Mouse (Mus musculus): ENCODE data around the gene Bach1. TPM values are rescaled to one million over a fixed set of nuclear protein-coding genes. Genes with fewer than 3 reads are reported as not detected.

Bach1 gene
- total RNA-seq, 2 experiments from 2014 or later: 29.4 to 30.9 TPM

DNA sequence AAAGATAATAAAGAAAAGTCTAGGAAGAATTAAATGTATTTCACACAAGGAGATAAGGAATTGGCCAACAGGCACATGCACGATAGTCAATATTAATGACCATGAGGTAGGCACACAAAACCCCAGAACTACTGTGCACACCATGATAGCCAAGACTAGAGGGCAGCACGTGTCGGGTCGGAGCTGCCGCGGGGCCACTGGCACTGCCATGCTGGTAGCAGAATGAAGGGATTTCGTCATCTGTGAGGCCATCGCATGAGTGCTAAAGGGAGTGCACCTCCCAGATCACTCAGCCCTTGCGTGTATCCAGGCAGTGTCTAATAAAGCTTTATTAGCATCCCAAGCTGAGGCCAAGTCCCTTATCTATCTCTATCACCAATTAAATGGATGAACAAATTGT, 11.2 kb downstream of the Bach1 start:
- no peak for DNase-seq (ENCODE audit: low spot score in 2 of 2)

DNA sequence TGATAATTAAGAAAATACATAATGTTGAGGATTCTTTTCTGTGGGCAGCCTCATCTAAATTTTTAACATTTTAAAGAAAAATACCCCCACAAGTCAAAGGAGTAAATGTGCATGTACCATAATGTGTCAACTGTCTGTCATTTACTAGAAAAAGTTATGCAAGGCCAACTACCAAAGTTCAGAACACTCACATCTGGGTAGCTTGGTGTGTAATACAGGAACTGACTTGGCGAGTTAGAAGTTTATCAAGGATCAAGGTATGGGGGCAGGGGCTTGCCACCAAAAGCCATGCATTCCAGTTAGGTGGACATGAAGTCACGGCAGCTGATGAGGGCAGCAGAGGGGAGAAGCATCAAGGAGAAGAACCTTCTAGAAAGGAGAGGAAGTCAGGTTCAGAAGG, 13.2 kb downstream of the Bach1 start:
- DNase-seq (ENCODE audit: low spot score in 2 of 2): no peak

DNA sequence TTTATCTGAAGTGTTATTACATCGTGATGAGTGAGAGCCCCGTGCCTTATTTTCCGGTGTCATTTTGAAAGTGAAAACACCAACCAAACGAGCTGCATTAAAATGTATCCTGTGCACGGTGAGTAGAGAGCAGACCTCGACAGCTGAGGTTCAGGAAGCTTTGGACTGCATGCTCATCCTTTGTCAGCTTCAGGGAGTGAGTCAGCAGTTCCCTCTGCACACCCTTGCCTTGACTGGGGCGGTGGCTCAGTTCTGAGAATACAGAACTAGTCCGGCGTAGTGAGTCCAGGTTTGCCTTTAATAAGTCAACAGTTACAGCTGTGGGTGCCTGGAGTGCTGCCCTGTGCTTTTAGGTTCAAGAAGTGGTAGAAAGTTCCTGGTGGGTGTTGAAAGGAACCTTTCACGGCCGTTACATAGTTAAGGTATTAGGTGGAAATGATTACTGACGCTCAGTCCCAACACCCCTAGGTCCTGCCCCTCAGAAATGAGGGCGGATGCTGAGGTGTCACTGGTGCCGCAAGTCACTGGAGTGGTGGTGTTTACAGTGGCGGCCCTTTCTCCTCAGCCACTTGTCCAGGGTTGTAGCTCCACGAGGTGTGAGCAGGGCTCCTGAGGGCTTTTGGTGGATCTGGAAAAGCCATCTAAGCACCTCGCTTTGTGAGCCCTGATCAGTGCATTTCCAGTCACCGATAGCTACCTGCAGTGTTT, 14.4 kb downstream of the Bach1 start:
- no peak for DNase-seq (ENCODE audit: low spot score in 2 of 2)

DNA sequence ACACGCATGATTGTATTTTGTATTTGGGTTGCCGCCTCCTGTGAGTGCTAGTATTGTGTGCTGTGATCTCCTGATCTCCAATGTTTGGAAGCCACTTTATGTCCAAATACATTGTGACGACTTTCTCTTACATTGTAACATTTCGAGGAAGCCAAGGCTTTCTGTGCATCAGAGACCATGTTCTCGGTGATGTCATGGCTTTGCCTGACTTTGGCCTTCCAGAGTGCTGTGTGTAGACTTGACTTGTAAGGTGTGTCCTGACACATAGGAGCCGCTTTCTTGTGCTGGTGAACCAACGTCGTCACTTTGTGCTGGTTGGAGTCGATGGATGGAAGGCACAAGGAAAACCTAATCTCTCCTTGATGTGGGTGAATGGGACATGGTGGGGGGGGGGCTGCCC, 15.8 kb downstream of the Bach1 start:
- no peak for DNase-seq (ENCODE audit: low spot score in 2 of 2)

DNA sequence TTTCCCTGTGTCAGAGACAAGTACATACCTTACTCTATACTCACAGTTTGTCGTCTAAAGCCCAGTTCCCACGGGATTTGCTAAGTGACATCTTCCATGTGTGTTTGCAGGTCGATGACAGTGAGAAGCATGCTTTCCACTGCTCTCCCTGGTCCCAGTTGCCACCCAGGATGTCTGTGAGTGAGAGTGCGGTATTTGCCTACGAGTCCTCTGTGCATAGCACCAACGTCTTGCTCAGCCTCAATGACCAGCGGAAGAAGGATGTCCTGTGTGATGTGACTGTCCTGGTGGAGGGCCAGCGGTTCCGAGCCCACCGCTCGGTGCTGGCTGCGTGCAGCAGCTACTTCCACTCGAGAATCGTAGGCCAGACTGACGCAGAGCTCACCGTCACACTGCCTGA, 16.5 kb downstream of the Bach1 start:
- no peak for DNase-seq (ENCODE audit: low spot score in 2 of 2)

DNA sequence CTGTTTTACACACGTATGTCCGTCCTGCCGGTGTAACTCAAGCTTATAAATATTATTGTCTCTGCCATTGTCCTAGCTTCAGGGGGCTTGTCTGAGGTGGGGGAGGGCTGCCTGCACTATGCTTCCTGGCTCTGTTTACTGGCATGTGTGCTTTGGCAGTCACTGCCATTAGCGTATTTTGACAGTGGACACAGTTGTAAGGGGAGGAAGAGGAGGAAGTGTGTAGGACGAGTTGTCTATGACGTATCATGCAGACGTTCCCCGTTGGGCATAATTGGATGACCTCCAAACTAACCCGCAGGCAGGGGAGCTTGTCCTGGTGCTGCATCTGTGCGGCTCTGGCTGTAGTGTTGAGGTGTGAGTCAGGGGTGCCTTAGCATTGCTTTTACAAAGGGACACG, 17.5 kb downstream of the Bach1 start:
- DNase-seq (ENCODE audit: low spot score in 2 of 2): no peak

DNA sequence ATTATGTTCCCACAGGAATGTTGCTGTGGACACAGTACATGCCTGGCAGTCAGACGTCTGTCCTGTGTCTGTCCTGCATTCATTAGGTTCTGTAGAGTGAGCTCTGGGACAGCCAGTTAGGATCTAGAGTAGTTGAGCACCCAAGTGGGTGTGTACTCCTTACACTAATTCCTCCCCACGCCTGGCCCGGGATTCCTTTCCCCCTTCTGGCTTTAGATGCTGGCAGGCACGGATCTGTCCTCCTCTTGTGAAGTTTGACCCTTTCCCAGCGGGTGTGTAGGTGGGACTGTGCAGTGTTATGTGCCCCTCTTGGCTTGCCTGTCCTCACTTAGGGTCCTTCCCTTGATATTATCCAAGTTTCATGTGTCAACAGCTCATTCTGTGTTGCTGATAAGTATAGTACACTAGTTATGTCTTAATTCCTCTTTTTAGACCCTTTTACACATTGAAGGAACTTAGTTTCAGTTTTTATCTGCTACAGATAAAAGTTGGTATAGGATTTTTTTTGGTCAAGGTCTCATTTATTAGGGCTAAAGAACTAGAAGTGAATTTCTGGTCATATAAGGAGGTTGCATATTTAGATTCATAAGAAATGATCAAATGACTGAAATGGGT, 18.4 kb downstream of the Bach1 start:
- DNase-seq (ENCODE audit: low spot score in 2 of 2): no peak

DNA sequence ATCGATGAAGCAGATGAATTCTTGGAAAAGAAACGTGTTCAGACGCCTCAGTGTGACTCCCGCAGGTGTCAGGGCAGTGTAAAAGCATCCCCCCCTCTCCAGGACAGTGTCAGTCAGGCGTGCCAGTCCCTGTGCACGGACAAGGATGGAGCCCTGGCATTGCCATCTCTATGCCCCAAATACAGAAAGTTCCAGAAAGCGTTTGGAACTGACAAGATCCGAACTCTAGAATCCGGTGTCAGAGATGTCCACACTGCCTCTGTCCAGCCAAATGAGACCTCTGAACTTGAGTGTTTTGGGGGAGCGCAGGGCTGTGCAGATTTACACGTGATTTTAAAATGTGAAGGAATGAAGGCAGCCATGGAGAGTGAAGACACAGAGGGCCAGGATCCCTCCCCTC, 20.3 kb downstream of the Bach1 start:
- DNase-seq (ENCODE audit: low spot score in 2 of 2): no peak

DNA sequence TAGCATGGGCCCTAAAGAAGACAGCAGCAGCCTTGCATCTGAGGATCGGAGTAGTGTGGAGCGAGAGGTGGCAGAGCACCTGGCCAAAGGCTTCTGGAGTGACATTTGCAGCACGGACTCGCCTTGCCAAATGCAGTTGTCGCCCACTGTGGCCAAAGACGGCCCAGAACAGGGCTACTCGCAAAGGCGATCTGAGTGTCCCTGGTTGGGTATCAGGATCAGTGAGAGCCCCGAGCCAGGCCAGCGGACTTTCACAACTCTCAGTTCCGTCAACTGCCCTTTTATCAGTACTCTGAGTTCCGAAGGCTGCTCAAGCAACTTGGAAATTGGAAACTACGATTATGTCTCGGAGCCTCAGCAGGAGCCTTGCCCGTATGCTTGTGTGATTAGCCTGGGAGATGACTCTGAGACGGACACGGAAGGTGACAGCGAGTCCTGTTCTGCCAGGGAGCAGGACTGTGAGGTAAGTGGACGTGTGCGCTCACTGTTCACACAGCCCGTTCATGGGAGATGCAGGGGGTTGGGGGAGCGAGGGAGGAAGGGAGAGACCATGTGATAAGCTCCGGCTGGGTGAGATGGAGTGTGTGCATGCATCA, 21.0 kb downstream of the Bach1 start:
- no peak for DNase-seq (ENCODE audit: low spot score in 2 of 2)

DNA sequence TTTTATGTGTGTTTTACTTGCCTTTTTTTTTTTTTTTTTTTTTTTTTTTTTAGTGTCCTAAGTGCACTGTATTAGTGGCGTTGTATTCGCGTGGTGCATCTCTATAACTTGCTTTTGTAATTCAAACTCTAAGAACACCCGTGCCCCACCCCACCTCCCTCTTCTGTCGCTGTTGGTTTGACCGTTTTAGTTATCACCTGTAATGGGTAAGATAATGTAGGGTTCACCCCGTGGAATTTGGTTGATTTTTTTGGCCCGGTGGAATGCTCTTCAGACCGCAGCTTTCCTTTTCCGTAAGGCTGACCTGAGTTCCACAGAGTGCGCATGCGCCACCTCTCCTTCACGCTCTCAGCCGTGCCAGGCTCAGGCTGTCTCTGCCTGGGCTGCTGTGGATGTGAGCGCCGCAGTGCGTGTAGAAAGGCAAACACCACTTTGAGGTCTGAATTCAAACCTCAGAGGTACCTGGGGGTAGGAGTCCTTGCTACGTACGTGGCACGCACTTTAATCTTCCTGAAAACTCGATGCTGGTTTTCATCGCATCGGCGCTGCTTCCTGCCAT, 22.2 kb downstream of the Bach1 start:
- DNase-seq (ENCODE audit: low spot score in 2 of 2): no peak

DNA sequence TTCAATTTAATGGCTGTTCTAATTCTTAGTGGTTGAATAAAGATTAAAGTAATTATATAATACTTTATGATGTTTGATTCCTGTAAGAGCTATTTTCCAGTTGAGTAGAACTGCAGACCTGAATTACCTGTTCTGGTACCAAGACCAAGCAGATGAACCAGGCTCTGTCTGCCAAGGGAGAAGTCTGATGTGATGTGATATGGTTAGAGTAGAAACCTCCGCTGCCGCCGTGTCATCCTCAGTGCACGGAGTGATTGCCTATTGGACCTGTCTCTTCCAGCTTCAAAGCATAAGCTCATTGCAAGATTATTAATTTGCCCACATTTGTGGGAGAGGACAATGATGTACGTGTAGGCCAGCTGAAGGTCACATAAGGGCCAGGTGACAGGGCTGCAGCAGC, 24.1 kb downstream of the Bach1 start:
- no peak for DNase-seq (ENCODE audit: low spot score in 2 of 2)

DNA sequence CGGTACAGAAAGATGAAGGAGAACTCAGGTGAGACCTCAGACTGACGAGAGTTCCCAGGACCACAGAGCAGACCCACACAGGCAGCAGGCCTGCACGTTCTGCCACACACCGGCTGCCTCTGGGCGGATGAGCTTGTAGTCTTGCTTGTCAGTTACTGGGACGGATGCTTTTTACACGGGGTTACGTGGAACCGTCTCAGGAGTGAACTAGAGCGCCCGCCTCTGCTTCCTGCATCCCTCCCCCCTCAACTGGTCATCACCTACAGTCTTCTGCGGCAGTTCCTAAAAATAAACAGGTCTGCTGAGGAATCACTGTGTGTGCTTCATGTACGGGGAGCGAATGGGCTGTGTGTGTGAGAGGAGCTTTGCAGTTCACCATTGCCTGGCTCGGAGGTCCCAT, 24.7 kb downstream of the Bach1 start:
- no peak for DNase-seq (ENCODE audit: low spot score in 2 of 2)

DNA sequence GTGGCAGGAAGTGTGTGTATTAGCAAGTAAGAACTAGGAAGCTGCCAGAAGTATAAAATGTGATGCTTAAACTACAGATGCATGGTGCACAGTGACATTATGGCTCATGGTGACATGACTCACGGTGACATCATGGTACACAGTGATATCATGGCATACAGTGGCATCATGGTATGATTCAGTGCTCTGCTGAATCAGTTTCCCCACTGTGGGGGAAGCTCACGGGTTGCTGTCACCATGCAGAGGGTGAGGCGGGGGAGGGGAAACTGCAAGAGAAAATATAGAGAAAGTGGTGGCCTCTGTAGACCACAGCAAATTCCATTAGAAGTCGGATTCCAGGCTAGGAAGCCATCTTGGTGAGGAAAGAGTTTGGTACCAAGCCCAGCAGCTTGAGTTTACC, 26.1 kb downstream of the Bach1 start:
- DNase-seq (ENCODE audit: low spot score in 2 of 2): no peak

DNA sequence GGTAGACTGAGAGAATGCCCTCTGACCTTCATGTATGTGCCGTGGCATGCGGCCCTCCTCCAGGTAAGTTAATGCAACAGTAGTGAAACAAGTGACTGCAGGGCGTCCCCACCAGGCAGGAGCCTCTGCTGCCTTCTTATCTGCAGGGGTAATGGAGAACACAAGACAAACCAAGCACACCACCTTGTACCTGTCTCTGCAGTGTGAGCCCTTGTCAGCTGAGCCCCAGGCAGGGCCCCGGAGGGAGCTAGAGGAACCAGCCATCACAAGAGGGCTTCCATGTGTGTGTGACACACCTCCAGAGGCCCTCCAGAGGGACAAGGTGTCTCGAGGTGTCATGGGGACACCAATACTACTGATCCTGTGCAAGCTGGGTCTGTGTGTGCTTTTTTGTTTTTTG, 26.5 kb downstream of the Bach1 start:
- DNase-seq (ENCODE audit: low spot score in 2 of 2): no peak

DNA sequence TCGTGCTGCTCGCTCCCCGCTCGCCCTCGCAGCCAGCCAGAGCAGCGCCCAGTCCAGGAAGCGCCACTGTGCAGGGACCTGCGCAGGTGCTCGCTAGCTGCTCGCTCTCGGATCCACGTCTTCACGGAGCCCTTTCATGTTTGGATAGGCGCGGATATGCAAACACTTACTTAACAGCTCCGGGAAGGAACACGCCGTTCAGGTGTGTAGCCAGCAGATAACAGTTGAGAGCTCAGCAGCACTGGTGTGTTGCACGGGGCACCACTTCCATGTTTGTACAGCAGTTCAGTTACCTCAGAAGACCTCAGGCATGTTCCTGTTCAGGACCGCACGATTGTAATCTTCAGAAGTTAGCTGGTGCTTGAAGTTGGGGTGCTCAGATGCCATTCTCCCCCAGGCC, 27.2 kb downstream of the Bach1 start:
- no peak for DNase-seq (ENCODE audit: low spot score in 2 of 2)

DNA sequence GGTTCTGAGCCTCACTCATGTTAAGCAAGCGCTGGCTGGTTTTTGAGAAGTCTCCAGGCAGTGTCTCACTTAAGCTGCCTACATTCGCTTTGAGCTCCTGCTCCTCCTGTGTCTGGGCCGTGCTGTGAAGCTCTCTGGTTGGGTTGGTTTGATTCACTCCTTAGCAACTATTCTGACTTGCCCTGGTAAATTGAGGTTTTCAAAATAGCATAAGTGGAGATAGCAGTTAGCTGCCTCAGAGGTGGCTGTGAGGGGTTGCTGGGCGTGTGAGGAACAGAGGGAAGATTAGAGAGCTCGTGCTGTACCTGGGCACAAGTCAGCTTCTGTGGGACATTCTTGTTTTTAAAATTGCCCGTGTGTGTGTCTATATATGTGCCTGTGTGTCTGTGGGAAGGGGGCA, 27.6 kb downstream of the Bach1 start:
- DNase-seq (ENCODE audit: low spot score in 2 of 2): no peak

DNA sequence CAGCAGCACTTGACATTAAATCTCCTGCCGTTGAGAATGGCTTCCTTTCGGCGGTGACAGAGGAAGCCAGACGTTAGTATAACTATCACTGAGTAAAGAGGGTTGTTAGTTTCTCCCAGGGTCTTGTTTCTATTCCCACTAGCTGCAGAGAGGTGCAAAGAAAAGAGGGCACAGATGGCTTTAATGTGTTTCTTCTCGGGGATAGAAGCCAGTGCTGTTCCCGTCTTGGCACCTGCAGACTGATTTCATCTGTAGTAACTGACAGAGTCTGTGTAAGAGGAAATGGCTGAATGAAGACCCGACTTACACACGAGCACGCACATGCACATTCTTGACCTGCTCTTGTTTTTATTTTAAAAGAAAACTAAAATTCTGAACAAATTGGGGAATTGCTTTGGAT, 28.5 kb downstream of the Bach1 start:
- DNase-seq (ENCODE audit: low spot score in 2 of 2): no peak

DNA sequence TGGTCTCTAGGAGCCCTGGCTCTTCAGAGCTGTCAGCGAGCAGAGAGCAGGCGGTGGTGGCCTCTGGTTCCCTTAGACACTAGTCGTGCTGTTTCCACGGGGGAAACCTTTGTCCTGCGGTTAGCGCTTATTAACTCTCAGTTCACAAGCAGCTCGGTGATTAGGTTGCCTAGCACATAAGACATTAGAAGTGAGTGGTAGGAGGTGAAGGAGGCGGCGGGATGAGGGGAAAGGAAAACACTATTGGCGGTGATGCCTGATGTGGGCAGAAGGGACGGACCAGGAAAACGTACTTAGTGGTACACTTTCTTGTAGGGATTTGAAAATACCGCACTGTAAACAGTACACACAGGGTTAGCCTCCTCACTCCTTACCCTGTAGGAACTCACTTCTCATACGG, 29.2 kb downstream of the Bach1 start:
- no peak for DNase-seq (ENCODE audit: low spot score in 2 of 2)

DNA sequence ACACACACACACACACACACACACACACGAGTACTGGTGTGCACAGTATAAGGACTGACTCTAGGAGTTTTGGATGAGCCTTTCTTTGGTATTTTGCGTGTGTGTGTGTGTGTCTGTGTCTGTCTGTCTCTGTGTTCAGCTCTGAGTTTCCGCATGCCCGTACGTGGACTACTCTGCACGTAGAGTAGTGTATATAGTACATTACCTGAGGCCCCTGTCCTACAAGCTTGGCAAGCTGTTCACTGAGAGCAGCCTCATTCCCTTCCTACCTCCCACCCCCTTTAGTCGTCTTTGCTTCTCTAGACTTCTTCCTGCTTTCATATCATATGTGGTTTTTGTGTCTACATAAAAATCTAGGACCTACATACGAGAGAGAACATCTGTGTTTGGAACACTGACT, 30.0 kb downstream of the Bach1 start:
- DNase-seq (ENCODE audit: low spot score in 2 of 2): no peak

DNA sequence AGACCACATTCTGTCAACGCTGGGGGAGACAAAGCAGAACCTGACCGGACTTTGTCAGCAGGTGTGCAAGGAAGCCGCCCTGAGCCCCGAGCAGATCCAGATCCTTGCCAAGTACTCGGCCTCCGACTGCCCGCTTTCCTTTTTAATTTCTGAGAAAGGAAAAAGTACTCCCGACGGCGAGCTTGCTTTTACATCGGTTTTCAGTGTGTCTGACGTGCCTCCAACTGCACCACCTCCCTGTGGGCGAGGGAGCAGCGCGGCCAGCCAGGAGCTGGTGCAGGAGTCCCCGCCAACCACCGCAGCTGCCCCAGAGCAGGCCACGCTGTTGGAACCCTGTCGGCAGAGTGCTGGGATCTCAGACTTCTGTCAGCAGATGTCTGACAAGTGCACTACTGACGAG, 30.7 kb downstream of the Bach1 start:
- no peak for DNase-seq (ENCODE audit: low spot score in 2 of 2)

DNA sequence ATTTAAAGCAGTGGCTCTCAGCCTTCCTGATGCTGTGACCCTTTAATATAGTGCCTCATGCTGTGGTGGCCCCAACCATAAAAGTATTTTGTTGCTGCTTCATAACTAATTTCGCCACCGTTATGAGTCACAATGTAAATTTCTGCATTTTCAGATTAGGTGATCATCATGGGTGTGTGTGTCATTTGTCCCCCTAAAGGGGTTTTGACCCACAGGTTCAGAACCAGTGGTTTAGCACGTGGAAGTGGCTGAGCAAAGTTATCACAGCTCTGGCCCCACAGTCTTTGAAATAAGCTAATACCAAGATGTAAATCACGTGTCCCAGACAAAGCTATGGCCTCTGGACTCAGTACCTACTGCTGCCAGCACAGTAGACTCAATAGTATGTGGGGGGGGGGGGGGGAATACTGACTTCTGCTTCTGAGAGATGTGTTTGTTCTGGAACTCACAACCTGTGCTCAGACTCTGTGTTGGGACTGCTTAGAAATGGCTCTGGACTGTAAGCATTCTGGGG, 36.2 kb downstream of the Bach1 start:
- DNase-seq (ENCODE audit: low spot score in 2 of 2): no peak

DNA sequence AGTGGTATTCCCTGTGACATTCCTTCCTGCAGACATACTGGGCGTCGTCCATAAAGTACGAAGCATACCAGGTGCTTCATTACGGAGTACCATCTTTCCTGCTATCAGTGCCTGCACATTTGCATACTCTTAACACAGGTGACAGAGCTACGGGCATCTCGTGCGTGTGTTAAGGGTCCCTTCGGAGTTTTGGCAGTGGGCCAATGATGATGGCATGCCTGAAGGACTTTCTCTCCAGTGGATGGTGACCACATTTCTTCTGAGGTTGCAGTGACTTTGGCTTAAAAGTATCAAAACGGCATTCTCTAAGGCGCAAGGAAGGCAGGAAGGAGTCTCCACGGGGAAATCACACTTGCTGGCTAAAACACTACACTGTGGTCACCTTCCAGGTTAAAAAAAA, 37.4 kb downstream of the Bach1 start:
- no peak for DNase-seq (ENCODE audit: low spot score in 2 of 2)
